Mouse (Mus musculus) left cerebral cortex, adult 9 months (tissue): ENCODE results near the gene Cdk2ap2.

ENCODE experiments used
- DNase-seq, 2 experiments: peaks; one replicate each; pipeline ENCODE4 v3.0.0; 2022; ENCODE audit warnings: low spot score in 2 of 2

Gene Cdk2ap2

DNA sequence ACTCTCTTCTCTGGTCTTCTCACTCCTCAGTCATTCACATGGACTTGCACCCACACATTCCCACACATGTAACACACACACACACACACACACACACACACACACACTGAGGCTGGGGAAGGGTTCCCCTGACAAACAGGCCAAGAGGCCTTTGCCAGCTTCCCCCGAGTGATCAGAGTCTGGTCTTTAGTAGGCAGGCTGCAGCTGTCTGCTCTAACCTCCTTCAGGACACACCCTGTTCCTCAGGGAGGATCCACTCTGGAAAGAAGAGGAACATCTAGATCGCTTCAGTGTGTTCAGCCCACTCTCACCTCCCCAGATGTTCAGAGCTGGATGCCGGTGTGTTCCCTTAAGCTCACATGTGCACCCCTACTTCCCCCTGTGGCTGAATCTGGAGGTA lies 2.6 kb upstream of the Cdk2ap2 start:
- no peak for DNase-seq

DNA sequence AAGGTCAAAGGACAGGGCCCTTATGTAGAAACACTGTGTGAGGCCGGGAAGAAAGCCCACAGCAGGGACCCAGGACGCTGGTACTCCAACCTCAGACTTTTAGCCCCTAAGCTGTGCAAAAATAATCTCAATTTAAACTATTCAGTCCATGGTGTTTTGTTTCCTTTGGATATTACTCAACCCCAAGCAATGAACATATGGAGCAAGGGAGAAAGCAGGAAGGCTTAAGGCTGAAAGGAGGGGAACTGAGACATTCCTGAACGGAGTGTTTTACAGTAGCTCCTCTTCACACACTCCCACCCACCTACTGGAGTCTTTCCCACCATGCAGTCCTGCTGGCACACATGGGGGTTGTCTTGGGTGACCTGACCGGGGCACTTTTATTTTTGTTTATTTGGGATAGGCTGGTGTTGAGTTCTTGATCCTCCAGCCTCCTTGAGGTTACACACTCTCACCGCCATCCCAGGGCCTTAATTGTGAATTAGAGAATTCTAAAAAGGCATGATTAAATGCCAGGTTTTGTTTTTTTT lies 2.1 kb upstream of the Cdk2ap2 start:
- no peak for DNase-seq

DNA sequence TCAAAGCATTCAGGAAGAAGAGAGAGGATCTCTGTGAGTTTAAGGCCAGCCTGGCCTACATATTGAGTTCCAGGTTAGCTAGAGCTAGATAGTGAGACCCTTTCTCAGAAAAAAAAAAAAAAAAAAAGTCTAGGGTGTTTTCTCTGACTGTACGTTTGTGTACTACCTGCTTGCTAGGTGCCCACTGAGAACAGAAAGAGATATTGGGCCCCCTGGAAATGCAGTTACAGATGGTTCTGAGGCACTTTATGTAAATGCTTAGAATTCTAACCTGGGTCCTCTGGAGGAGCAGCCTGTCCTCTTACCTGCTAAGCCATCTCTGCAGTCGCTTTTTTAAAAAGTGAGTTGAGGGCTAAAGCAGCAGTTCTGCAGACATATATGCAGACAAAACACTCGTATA lies 1.2 kb upstream of the Cdk2ap2 start:
- DNase-seq = no peak

DNA sequence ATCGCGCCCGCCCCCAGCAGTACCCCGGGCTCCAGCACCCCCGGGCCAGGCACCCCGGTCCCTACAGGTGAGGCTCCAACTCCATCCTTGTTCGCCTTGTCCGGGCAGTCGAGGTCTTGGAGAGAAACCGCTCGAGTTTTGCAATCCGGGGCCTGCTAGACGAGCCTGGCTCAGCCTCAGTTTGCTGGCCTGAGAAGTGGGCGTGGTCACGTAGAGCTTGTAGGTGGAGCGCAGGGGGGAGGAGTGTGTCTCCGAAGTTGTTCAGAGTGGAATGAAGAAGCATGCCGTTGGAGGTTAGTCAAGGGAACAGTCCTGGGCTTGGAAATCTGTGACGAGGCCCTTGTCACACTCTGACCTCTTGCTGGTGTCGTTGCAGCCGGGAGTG lies 451 bp downstream of the Cdk2ap2 start:
- DNase-seq = no peak

DNA sequence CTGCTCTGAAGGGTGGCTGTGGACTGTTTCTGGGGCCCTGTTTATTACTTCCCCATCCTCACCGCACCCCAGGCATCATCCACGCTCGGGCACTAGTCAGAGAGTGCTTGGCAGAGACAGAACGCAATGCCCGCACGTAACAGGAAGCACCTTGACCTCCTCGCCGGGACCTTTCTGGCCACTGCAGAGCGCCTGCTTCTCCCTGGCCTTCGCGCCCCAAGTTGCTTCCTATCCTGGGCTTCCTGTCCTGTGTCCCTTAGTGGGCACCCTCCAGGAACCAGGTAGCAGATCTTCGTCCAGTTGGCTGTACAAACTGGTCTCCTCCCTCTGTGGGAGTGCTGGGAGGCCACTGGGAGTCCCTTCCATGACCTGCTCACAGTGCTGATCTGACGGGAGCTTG lies 1.4 kb downstream of the Cdk2ap2 start:
- no peak for DNase-seq

DNA sequence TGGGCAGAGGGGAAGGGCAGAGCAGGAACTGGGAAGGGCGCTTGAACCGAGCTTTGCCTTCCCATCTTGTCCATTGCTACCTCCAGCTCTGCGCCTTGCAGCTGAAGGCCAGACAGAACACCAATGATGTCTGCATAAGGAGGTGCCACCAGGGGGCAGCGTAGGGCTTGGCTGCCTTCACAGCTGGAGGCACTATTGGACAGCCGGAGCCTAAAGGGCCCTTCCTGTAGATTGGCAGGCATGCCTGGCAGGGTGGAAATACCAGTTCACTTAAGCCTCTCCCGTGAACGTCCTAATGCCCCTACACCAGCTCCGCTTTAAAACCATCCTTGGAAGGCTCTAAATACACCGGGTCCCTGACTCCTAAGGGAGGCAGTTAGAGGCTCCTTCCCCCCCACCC lies 2.1 kb downstream of the Cdk2ap2 start:
- DNase-seq = peak in 1 of 2 experiments; percentile 95

DNA sequence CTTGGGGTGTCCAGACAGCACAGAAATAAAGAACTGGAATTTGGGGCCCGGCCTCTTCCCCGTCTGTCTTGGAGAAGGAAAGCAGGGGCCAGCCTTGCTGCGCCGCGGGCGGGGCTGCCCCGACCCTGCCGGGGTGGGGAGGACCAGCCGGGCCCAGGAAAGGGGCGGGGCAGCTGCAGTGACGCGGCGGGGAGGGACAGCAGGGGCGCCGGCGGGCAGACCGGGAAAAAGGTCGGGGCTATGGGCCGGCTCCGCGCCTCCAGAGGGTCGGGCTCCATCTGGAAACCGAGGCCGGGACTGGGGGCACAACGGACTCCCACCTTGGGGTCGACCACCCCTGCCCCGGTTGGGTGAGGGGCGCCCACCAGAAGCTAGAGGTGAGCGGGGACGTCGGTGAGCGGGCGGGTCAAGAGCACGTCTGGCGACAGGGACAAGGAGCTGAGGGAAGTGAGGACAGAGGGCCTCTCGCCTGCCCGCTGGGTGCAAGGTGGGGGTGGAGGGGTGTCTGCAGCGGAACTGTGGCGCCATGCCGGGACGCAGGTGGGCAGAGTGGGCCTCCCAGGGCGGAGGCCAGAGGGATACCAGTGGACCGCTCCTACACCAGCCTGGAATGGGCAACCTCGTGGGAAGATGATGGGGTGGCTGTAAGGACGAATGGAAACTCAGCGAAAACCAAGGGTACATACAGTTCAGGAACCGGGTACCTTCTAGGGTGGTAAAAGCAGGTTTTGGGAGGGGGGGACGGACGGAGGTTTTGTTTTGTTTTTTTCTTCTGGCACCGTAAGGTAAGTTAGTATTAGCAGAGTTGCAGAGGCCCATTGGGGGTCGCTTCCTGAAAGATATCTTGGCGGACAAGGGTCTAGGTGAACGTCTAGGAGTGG lies 3.1 kb downstream of the Cdk2ap2 start, which contains the start of gene Pitpnm1:
Gene Pitpnm1, plus strand, starts transcription at position 162 of the 881 bp plus-strand sequence.
- DNase-seq = peak in 1 of 2 experiments; percentile 49

DNA sequence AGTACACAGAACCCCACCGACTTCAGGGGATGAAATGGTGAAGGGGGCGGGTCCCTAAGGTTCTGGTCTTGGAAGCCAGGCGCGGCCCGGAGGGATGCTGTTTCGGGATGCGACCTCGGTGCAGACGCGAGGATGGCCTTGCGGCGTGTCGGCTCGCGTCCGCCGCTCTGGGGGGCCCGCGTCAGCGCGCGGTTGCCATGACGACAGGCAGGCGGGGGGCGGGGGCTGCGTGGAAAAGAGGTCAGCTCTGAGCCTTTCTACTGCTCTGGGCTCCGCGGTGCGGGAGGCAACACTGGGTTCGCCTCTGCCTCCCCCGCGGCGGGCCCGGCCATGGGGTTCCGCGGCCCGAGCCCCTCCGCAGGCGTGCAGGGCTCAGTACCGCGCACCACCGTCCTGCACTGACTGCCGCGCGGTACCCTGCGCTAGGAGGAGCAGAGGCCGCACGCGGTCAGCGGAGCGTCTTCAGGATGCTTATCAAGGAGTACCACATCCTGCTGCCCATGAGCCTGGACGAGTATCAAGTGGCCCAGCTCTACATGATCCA lies 3.8 kb downstream of the Cdk2ap2 start:
- DNase-seq = peak in 1 of 2 experiments; percentile 69

DNA sequence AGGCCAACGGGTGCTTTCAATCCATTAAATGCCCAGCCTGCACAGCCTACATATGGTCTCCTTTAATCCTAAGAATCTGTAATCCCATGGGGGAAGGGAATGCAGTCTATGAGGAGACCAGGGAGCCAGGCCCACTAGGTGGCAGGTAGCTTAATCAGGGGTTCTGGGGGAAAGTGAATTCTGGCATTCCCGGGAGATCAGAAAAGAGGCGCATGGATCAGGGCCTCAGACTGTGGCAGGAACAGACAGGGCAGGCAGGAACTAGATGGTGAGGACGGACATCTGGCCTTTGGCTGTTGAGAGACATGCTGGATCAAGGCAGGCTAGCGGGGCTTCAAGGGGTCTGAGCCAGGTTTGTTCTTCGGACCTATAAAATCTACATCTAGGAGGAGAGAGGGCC lies 4.5 kb downstream of the Cdk2ap2 start:
- DNase-seq = no peak

DNA sequence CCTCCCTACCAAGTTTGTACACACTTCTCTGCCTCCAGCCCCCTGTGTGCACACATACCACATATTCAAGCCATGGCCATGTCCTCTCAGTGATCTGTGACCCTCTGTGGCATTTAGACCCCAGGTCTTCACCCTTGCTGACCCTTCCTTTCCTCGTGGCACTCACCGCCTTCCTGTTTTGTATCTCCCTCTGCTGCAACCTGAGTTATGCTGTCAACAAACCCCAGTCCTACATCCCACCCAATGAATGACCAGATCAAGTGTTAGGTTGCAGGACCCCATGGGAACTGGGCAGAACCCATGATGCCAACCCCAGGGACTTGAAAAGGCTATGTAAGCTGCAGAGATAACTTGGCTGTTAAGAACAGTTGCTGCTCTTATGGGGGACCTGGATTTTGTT lies 5.1 kb downstream of the Cdk2ap2 start:
- DNase-seq = no peak

DNA sequence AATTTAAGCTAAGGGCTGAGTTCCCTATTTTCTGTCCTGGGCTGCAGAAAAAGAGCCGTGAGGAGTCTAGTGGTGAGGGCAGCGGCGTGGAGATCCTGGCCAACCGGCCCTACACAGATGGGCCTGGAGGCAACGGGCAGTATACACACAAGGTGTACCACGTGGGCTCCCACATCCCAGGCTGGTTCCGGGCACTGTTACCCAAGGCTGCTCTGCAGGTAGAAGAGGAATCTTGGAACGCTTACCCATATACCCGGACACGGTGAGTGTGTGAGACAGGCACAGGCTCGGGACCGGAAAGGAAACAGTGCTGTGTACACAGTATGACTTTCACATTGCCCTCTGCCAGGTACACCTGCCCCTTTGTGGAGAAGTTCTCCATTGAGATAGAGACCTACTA lies 5.6 kb downstream of the Cdk2ap2 start:
- DNase-seq = no peak

DNA sequence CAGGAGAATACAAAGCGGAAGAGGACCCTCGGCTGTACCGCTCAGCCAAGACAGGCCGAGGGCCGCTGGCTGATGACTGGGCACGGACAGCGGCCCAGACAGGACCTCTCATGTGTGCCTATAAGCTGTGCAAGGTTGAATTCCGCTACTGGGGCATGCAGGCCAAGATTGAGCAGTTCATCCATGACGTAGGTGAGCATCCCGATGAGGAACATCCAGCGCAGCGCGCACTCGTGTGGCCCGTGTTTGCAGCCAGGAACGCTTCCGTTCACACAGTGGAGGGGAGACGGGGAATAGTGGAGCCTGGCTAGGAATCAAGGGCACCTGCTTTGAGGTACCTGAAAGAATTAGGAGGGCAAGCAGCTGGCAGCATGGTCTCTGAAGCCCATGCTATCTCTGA lies 6.3 kb downstream of the Cdk2ap2 start:
- DNase-seq = no peak

DNA sequence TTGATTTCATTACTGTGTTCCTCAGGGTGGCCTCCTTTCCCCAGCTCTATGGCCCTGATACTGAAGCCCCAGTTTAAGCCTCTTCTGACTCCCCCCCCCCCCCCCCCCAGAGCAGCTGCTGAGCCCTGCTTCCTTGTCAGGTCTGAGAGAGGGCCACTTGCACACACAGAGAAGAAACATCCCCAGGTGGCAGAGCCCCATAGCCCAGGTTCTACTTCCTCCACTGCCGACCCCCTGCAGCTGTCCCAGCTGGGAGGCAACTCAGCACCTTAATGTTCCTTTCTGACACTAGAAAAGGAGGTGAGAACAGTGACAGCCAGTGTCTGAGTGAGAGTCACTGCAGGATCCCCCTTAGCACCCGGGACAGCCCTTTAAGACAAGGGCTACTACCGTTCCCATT lies 6.8 kb downstream of the Cdk2ap2 start:
- DNase-seq = no peak

DNA sequence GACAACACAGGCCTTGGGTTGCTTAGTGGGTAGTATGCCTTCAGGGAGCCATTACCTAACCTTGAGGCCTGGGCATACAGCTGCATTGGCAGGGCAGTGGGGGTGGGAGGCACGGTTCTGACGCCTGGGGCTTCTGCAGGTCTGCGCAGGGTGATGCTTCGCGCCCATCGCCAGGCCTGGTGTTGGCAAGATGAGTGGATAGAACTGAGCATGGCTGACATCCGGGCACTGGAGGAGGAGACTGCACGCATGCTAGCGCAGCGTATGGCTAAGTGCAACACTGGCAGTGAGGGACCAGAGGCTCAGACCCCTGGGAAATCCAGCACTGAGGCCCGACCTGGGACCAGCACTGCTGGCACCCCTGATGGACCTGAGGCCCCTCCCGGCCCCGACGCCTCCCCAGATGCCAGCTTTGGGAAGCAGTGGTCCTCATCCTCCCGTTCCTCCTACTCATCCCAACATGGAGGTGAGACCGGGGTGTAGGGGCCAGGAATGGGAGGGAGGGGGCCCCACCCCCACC lies 7.8 kb downstream of the Cdk2ap2 start:
- DNase-seq = no peak

DNA sequence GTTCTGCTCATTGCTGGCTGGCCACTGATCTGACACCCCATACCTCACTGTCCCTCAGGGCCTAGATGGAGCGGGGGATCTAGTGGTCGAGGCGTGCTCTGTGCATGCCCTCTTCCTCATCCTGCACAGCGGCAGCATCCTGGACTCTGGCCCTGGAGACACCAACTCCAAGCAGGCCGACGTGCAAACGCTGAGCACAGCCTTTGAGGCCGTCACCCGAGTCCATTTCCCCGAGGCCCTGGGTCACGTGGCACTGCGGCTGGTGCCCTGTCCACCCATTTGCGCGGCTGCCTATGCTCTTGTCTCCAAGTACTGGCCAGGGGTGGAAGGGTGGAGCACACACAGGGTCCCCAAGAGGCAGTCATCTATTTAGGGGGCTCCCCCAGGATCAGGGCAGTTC lies 9.7 kb downstream of the Cdk2ap2 start:
- no peak for DNase-seq

DNA sequence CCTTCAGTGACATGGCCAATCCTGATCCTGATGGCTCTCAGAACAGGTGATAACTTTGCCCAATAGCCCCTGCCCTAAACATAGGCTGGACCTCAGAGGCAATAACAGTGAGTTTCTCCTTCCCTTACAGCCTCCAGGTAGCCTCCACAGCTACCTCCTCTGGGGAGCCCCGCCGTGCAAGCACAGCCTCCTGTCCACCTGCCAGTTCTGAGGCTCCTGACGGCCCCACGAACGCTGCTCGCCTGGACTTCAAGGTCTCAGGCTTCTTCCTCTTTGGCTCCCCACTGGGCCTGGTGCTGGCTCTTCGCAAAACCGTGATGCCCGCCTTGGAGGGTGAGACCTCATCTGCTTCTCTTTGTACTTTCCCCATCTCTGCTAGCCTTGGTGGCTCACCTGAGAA lies 11.6 kb downstream of the Cdk2ap2 start:
- DNase-seq = no peak

DNA sequence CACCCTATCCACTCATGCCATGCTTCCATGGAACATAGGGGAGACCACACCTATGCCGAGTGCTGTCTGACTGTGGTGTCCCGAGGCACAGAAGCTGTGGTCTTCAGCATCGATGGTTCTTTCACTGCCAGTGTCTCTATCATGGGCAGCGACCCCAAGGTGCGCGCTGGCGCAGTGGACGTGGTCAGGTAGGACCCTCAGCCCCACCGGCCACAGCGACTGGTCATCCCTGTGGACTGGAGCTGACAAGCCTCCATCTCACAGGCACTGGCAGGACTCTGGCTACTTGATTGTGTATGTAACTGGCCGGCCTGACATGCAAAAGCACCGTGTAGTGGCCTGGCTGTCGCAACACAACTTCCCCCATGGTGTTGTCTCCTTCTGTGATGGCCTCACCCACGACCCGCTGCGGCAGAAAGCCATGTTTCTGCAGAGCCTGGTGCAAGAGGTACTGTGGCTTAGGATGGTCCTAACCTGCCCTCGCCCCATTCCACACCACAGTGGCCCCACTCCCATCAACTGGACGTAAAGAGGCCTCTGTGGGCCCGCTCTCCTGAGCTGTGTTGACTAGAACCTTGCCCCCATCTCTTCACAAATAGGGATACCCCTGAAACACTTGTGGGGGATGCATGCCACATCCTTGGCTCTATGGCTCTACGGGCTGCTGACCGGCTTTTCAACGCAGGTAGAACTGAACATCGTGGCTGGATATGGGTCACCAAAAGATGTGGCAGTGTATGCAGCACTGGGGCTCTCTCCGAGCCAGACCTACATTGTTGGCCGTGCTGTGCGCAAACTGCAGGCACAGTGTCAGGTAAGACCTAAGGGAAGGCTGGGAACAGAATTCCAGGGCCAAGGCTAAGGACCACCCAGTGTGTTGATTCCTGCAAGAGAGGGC lies 15.3 kb downstream of the Cdk2ap2 start:
- no peak for DNase-seq

DNA sequence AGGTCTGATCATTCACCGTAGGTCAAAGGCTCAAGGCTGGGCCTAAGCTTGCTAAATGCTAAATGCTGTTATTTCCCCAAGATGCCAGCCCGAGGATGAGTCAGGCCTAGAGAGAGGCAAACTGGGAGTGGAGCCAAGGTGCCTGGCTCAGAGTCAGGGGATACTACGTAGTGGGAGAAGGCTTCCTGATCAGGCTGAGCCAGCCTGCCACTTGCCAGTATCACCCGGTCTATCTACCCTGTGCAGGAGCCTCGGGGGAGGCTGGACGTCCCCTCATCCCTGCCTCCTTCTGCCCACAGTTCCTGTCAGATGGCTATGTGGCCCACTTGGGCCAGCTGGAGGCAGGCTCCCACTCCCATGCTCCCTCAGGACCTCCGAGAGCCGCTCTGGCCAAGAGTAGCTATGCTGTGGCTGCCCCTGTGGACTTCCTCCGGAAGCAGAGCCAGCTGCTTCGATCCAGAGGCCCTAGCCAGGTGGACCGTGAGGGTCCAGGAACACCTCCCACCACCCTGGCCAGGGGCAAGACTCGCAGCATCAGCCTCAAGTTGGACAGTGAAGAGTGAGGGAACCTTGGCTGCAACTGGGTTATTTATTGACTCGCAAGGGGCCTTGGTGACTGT lies 16.3 kb downstream of the Cdk2ap2 start:
- DNase-seq = peak in 1 of 2 experiments; percentile 91

DNA sequence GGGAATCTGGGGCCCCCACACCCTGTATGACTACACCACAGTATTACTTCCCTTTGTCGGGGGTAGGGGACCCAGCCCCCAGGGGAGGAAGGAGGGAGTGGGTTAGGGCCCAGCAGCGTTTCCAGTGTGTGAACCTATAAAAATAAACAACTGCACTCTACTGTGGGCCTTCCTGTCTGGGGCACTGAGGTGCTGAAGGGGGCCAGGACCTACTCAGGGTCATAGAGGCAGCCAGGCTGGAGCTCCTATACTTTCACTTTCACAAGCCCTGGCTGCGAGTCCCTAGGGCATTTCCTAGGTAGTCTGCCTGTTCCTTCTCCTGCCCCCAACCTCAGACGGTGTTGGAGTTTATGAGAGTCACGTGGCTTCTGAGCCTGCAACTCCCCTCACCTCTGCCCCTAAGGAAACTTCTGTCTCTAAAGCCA lies 16.8 kb downstream of the Cdk2ap2 start:
- DNase-seq = no peak

DNA sequence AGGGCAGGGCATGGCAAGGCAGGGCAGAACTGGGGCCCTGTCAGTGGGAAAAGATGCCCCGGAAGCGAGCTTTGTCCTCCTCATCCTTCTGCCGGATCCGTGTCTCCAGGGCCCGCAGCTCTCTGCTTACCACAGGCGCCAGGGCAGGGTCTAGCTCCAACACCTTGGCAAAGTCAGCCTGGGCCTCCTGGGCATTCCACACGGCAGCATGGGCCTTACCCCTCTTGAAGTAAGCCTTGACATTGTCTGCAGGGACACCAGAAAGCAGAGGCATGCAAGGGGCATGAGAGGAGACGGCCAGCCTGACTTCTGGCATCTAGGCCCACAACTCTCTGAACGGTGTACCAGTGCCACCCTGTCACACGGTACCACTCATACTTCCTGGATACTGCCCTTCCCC lies 17.6 kb downstream of the Cdk2ap2 start:
- DNase-seq = no peak

DNA sequence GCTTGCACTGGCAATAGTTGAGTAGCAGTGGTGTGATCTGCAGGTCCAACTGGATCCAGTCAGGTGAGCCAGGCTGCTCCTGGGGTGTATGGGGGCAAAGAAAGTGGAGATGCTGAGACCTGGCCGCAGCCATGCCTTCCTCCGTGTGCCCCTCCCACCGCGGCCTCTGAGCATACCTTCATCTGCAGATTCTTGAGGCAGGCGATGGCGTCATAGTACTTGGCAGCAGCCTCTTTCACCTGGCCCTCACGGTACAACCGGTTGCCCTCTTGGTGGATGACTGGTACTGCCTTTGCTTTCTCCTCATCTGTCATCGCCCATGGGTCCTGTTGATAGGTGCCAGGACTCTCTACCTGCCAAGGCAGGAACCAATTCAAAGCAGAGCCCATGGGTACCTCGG lies 18.2 kb downstream of the Cdk2ap2 start:
- no peak for DNase-seq
